Mouse (Mus musculus) telencephalon, adult 2 months (tissue): ENCODE data around the gene Nup214.

Experiments used
- DNase-seq: peaks from one replicate; pipeline ENCODE4 v3.0.0-alpha.2; 2011; ENCODE audit warnings: low read depth, low spot score

The Nup214 gene

GRCm38 (mm10) chr2:32068811-32069607 lies 94.8 kb downstream of the Nup214 start:
- DNase-seq = no peak

- DNase-seq = no peak
Measured at GRCm38 (mm10) chr2:32070747-32071146, 96.5 kb downstream of the Nup214 start.

GRCm38 (mm10) chr2:32074404-32074803 lies 100.2 kb downstream of the Nup214 start:
- no peak for DNase-seq

- no peak for DNase-seq
Measured at GRCm38 (mm10) chr2:32075368-32075767, 101.1 kb downstream of the Nup214 start.

DNA sequence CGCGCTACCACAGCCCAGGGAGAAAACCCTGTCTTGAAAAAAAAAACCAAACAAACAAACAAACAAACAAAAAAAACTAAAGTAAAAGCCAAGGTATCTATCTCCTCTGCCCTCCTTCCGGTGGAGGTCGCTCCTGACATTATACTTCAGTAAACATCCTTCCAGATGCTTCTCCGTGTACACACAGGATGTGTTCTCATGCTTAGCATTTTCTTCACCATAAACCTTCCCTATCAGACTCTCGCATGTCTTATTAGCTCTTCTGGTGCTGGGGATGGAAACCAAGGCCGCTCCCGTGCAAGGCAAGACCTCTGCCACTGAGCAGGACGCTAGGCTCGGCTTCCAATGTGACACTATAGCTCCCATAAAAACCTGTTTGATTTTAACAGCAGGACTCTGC lies 103.5 kb downstream of the Nup214 start:
- DNase-seq = no peak

DNA sequence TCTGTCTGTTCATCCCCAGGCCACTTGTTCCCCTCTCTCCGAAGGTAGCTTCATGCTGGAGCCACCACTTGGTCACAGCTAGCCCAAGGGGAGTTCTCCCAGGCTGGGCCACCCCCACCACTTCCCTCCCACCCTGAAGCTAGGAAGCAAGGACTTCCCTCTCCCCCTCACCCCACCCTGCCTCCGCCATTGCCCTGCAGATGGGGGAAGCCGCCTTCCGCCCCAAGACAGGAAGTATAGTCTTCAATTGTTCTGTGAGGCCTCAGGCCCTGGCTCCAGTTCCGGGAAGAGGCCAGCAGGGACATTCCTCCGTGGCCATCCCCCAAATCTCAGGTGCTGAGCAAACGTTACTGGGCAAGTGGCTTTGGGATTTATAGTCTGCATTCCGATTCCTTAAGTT lies 104.3 kb downstream of the Nup214 start:
- no peak for DNase-seq

GRCm38 (mm10) chr2:32079191-32079725 lies 105.0 kb downstream of the Nup214 start:
- DNase-seq = no peak

GRCm38 (mm10) chr2:32080681-32081080 lies 106.4 kb downstream of the Nup214 start:
- DNase-seq = no peak

- no peak for DNase-seq
Measured at GRCm38 (mm10) chr2:32081296-32081929, 107.2 kb downstream of the Nup214 start.

DNA sequence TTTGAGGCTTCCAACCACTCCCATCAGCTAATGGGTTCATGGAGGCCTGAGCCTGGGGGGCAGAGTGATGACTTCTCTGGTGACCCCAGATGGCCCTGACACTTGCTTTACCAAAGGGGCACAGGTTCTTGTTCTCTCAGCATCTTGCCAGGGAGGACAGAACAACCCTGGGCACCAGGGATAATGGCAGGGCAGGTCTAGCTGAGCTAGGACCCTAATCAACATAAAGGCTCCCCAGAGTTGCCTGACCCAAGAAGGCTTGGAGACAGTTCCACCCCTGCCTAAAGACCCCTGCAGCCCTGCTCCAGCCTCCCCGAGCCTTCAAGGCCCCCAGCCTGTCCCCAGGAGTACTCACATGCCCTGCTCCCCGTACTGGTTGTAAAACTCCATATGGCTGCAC lies 108.0 kb downstream of the Nup214 start:
- DNase-seq = no peak

- DNase-seq = no peak
Measured at GRCm38 (mm10) chr2:32083159-32084011, 109.1 kb downstream of the Nup214 start.

DNA sequence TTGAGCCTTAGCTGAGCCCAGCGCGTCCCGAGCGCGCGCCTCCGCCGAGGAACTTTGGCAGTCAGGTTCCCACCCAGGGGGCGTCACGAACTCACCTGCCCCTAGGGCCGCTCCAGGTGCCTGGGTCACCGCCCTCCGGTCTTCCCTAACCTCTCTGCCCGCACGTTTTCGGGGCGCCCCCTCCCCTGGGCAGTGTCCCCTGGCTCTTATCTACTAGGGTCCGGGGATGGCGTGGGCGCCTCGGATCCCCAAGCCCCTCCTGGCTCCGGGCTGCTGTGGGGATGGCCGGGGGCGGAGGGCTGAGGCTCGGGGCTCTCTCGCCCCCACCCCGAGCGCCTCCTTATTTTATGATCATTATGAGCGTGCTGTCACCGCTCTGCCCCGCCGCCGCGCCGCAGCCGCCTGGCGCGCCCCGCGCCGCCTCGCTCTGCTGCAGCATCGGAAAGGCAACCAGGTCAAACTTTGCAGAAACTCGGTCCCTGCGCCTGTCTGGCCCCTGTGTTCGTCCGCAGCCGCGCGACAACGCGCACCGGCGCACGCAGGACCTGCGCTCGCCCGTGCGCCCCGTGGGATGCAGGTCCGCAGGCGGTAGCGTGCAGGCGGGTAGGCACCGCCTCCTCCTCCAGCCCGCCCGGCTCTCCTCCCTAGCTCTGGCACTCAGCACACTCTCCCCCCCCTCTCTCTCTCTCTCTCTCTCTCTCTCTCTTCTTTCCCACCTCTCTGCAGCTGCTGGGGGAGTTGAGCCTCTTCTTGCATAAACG lies 110.1 kb downstream of the Nup214 start, which contains the start of gene Fam78a:
Fam78a (minus strand) TSS at position 747 of the 761 bp plus-strand sequence.
- DNase-seq = peak; percentile 68

DNA sequence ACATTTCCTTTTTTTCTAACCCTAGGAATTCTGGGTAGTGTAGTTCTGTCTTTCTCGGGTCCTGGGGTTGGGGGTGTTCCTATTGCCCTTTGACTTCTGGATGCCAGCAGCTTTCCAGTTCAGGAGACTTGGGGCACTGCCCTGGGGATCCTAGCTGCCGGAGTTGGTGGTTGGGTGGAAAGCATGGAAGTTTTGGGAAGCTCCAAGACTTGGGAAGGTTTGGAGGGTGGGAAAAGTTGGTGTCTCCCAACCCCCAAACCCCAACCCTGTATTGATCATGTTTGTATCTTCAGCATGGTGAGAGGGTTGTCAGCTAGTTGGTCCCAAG lies 110.6 kb downstream of the Nup214 start:
- no peak for DNase-seq

GRCm38 (mm10) chr2:32085231-32085630 lies 111.0 kb downstream of the Nup214 start:
- DNase-seq = no peak

DNA sequence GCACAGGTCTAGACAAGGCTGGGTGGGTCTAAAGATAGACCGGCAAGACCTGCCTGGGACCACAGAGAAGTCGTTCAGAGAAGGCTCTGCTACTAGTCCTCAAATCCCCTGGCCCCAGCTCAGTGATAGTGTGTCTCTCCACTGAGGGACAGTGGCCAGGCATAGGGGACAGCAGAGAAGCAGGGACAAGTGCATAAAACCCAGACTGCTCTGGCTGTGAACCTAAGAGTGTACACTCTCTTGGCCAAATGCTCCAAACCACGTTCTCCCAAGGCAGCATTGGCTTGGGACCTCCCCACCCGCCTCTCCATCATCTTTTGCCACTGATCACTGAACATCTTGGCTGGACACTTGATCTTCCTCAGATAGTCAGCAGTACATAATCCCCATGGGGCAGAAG lies 113.4 kb downstream of the Nup214 start:
- no peak for DNase-seq

DNA sequence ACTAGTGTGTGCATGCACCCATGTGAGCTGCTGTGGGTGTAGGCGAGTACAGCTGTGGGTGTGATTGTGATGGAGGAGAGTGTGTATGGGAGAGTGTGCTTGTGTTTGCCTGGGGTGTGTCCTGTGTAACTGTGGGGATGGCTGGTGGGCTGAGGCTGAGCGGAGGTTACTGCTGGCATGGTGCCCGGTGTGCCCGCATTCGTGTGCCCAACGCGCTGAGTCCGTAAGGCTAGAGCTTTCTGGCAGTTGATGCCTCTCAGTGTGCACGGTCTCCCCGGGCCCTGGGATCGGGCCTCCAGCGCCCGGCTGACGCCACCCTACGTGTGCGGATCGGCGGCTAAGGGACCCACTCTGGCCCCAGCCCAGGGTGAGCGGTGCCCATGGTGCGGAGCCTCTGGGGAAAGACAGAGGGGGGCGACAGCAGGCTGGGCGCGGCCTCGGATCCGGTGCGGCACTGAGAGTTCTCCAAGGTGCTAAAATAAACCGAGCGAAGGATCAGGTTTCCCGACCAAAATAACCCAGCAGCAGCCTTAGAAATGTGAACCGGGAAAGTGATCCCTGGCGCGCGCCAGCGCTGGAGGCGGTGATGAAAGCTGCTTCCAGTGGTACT lies 114.2 kb downstream of the Nup214 start:
- peak; percentile 67 for DNase-seq

- no peak for DNase-seq
Measured at GRCm38 (mm10) chr2:32089606-32090005, 115.4 kb downstream of the Nup214 start.

DNA sequence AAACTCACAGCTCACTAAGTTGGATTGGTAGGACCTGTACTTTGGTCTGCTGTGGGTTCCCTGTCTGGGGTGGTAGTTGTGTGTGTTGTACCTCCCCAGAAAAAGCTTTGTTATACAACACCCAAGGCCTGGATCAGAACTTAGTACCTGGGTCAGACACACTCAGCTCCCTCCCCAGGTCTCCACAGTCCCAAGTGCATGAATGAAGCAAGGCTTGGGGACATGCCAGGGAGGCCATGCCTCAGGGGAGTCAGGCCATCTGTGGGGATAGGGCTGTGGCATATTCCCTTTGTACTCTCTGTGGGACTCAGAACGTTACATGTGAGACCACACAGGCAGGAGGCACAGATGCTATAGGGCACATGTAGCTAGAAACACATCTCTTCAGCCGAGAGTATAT lies 115.9 kb downstream of the Nup214 start:
- no peak for DNase-seq

- DNase-seq = no peak
Measured at GRCm38 (mm10) chr2:32091956-32092355, 117.7 kb downstream of the Nup214 start.

DNA sequence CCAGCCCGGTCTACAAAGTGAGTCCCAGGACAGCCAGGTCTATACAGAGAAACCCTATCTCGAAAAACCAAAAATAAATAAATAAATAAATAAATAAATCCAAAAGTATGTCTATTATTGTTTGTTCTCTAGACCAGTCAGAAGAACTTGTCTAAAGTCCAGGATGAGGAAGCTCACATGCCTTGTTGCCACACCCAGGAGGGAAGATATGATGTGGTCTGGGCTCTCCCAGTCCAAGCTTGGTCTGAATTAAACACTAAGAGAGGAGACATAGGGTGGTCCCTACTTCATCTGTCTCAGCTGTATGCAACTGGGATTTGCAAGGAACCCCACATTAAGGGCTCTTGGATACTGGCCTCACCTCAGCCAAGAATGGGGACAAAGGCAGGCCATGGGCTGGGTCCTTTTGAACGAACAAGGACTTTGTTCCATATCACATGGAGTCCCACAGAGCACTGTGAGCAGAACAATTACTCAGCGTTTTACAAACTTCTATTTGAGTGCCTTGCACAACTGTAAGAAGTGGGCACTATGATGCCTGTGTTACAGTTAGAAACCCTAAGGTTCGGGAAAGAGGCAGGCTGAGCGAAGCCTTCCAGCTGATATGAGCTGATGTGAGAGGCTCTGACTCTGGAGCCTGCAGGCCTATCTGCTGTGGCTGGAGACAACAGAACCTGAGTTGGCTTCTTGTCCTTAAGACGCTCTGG lies 119.9 kb downstream of the Nup214 start:
- DNase-seq = no peak
